Mouse (Mus musculus): ENCODE measurements around the gene Galnt16. TPM values are rescaled to one million over a fixed set of nuclear protein-coding genes. Genes with fewer than 3 reads are reported as not detected.

The Galnt16 gene
- polyA plus RNA-seq, 1 experiment, result 1.5 TPM

GRCm38 (mm10) chr12:80498356-80498755 lies 19.7 kb upstream of the Galnt16 start:
- TF ChIP-seq CTCF (IDR thresholded peaks at IDR 0.05; ENCODE audit: control insufficient read depth, insufficient read depth, insufficient replicate concordance, low read depth, low read length), result no peak
- no peak for TF ChIP-seq POLR2A (IDR thresholded peaks at IDR 0.05; ENCODE audit: control insufficient read depth, low read depth, low read length)
- H3K36me3 ChIP-seq (ENCODE audit: control insufficient read depth, insufficient read depth, low read length), result peaks cover 3% of the 10 kb centered on the region; the same call in 1 of the 2 replicates
- no peak overlapping the region for H3K27ac ChIP-seq (ENCODE audit: control insufficient read depth, insufficient read depth, low read depth, low read length)
- peaks cover 3% of the 10 kb centered on the region for H3K4me1 ChIP-seq (ENCODE audit: control insufficient read depth, insufficient read depth, low read length)
- H3K27me3 ChIP-seq (ENCODE audit: control insufficient read depth, insufficient read depth, low read length), result no peaks in the 10 kb centered on the region
- no peak overlapping the region for H3K4me3 ChIP-seq (ENCODE audit: control insufficient read depth, low read depth, low read length)

DNA sequence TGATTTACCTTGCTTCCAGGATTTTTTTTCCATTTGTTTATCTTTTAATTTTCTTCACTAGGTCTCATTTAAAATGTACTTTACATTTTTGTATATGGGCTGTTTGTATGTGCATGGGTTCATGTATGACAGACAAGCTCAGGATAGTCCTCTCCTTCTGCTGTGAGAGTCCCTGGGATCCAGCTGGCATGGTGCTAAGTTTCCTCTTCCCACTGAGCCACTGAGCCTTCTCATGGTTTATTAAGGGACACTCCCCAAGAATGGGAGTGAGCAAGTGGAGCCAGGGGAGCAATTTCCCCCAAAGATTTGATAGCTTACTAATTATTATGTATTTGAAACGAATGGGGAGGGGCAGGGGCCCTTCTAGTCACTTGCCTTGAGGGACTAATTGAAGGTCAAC lies 17.6 kb upstream of the Galnt16 start:
- TF ChIP-seq CTCF (IDR thresholded peaks at IDR 0.05; ENCODE audit: control insufficient read depth, insufficient read depth, insufficient replicate concordance, low read depth, low read length) (no peak), POLR2A (IDR thresholded peaks at IDR 0.05; ENCODE audit: control insufficient read depth, low read depth, low read length) (no peak)
- Histone ChIP-seq H3K27ac (ENCODE audit: control insufficient read depth, insufficient read depth, low read depth, low read length) (no peak overlapping the region), H3K4me3 (ENCODE audit: control insufficient read depth, low read depth, low read length) (no peak overlapping the region), H3K4me1 (ENCODE audit: control insufficient read depth, insufficient read depth, low read length) (peaks cover 3% of the 10 kb centered on the region), H3K27me3 (ENCODE audit: control insufficient read depth, insufficient read depth, low read length) (no peaks in the 10 kb centered on the region), H3K36me3 (ENCODE audit: control insufficient read depth, insufficient read depth, low read length) (peaks cover 3% of the 10 kb centered on the region; the same call in 1 of the 2 replicates)

DNA sequence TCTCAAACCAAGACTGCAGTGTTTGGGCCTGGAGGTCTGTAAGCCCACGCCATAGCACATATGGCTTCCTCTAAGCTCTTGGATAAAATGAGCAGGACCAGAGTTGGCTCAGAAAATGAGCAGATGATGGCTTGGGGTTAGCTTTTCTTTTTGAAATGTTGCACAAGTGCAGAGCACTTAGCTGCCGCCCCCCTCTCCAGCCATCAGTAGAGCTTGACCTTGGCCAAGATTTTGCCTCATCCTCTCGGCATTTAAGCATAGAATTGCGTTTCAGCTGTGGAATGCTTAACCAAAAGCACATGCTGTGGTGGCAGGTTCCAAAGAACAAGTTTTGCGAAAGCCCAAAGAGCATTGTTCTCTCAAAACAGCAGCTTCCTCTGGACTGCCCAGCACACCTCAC lies 13.4 kb upstream of the Galnt16 start:
- no peaks in the 10 kb centered on the region for H3K27me3 ChIP-seq (ENCODE audit: control insufficient read depth, insufficient read depth, low read length)
- no peaks in the 10 kb centered on the region for H3K4me1 ChIP-seq (ENCODE audit: control insufficient read depth, insufficient read depth, low read length)
- no peak overlapping the region for H3K4me3 ChIP-seq (ENCODE audit: control insufficient read depth, low read depth, low read length)
- H3K27ac ChIP-seq (ENCODE audit: control insufficient read depth, insufficient read depth, low read depth, low read length), result no peak overlapping the region
- H3K36me3 ChIP-seq (ENCODE audit: control insufficient read depth, insufficient read depth, low read length), result no peaks in the 10 kb centered on the region
- TF ChIP-seq CTCF (IDR thresholded peaks at IDR 0.05; ENCODE audit: control insufficient read depth, insufficient read depth, insufficient replicate concordance, low read depth, low read length), result no peak
- TF ChIP-seq POLR2A (IDR thresholded peaks at IDR 0.05; ENCODE audit: control insufficient read depth, low read depth, low read length), result no peak

DNA sequence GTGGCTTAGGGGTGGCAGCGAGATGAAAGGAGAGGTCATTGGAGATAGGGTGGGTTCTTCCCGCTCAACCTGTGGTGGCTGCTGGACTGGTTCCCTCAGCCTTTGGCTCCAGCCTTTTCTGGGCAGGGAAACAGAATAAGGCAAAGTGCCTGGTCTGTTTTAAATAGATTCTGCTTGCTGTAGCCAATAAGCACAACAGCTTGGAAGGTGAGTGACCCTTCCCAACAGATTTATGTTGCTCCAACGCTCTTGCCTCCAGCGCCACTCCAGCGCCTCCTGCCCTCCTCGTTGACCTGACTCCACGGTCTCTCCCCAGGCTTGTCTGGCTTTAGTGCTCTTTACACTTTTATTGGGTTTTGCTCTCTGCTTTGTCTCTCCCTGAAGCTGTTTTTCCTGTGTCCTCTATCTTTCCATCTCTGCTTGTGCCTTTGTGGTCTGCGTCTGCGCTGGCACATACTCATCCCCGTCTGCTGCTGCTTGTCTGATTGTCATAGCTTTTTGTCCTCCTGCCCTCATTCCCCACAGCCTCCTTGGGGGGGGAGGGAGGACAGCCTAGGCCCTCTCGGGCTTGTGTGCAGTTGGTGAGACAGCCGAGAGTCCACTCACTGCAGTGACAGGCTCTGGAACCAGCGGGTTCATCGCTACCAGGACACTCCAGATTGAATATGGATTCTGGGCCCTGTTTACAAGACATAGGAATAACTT lies 10.9 kb upstream of the Galnt16 start:
- TF ChIP-seq POLR2A (IDR thresholded peaks at IDR 0.05; ENCODE audit: control insufficient read depth, low read depth, low read length), result no peak
- TF ChIP-seq CTCF (IDR thresholded peaks at IDR 0.05; ENCODE audit: control insufficient read depth, insufficient read depth, insufficient replicate concordance, low read depth, low read length), result no peak
- H3K4me3 ChIP-seq (ENCODE audit: control insufficient read depth, low read depth, low read length), result no peak overlapping the region
- H3K27ac ChIP-seq (ENCODE audit: control insufficient read depth, insufficient read depth, low read depth, low read length), result no peak overlapping the region
- H3K36me3 ChIP-seq (ENCODE audit: control insufficient read depth, insufficient read depth, low read length), result no peaks in the 10 kb centered on the region
- H3K4me1 ChIP-seq (ENCODE audit: control insufficient read depth, insufficient read depth, low read length), result no peaks in the 10 kb centered on the region
- H3K27me3 ChIP-seq (ENCODE audit: control insufficient read depth, insufficient read depth, low read length), result no peaks in the 10 kb centered on the region

GRCm38 (mm10) chr12:80518393-80518756 lies 298 bp downstream of the Galnt16 start:
- Histone ChIP-seq H3K4me3 (ENCODE audit: control insufficient read depth, low read depth, low read length) (peak overlapping the region; percentile 52), H3K4me1 (ENCODE audit: control insufficient read depth, insufficient read depth, low read length) (peaks cover 22% of the 10 kb centered on the region), H3K36me3 (ENCODE audit: control insufficient read depth, insufficient read depth, low read length) (no peaks in the 10 kb centered on the region), H3K27me3 (ENCODE audit: control insufficient read depth, insufficient read depth, low read length) (no peaks in the 10 kb centered on the region), H3K27ac (ENCODE audit: control insufficient read depth, insufficient read depth, low read depth, low read length) (no peak overlapping the region)
- TF ChIP-seq CTCF (IDR thresholded peaks at IDR 0.05; ENCODE audit: control insufficient read depth, insufficient read depth, insufficient replicate concordance, low read depth, low read length) (no peak), POLR2A (IDR thresholded peaks at IDR 0.05; ENCODE audit: control insufficient read depth, low read depth, low read length) (no peak)

GRCm38 (mm10) chr12:80518757-80519620 lies 912 bp downstream of the Galnt16 start:
- no peak for TF ChIP-seq POLR2A (IDR thresholded peaks at IDR 0.05; ENCODE audit: control insufficient read depth, low read depth, low read length)
- no peak for TF ChIP-seq CTCF (IDR thresholded peaks at IDR 0.05; ENCODE audit: control insufficient read depth, insufficient read depth, insufficient replicate concordance, low read depth, low read length)
- H3K4me1 ChIP-seq (ENCODE audit: control insufficient read depth, insufficient read depth, low read length), result peaks cover 27% of the 10 kb centered on the region
- no peak overlapping the region for H3K27ac ChIP-seq (ENCODE audit: control insufficient read depth, insufficient read depth, low read depth, low read length)
- no peaks in the 10 kb centered on the region for H3K36me3 ChIP-seq (ENCODE audit: control insufficient read depth, insufficient read depth, low read length)
- H3K4me3 ChIP-seq (ENCODE audit: control insufficient read depth, low read depth, low read length), result peak overlapping the region; percentile 61
- no peaks in the 10 kb centered on the region for H3K27me3 ChIP-seq (ENCODE audit: control insufficient read depth, insufficient read depth, low read length)

DNA sequence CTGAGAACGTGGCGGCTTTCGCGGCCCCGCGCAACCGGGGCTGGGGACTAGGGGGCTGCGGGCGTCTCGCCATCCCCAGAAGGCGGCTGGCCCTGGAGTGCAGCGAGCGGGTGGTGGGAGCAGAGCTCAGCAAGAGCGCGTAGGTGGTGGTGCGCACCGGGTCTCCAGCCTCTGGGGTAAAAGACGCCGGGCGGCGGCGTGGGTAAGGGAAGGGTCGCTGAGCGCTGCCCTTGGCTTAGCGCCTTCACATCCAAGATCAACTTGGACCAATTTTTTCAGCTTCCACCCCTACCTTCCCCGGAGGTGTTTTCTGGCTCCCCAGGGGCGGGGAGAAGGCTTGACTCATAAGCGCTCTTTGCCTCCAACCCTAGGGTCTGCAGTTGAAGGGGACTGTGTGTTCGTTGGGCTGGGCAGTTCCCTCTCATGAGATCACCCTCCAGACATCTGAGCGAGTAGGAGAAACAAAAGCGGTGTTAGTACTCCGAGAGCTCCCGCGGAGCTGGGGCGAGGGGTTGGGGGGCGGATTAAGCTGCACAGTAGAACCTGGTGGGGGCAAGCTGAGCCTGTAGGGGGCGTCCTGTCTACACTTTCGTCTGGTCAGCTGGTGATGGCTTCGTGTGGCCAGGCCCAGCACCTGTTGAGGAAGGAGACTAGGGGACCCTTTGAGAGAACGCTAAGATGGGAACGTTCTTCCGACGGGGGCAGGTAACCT lies 1.7 kb downstream of the Galnt16 start:
- Histone ChIP-seq H3K27ac (ENCODE audit: control insufficient read depth, insufficient read depth, low read depth, low read length) (no peak overlapping the region), H3K4me3 (ENCODE audit: control insufficient read depth, low read depth, low read length) (peak overlapping the region; percentile 61), H3K27me3 (ENCODE audit: control insufficient read depth, insufficient read depth, low read length) (no peaks in the 10 kb centered on the region), H3K4me1 (ENCODE audit: control insufficient read depth, insufficient read depth, low read length) (peaks cover 33% of the 10 kb centered on the region), H3K36me3 (ENCODE audit: control insufficient read depth, insufficient read depth, low read length) (no peaks in the 10 kb centered on the region)
- TF ChIP-seq CTCF (IDR thresholded peaks at IDR 0.05; ENCODE audit: control insufficient read depth, insufficient read depth, insufficient replicate concordance, low read depth, low read length) (0 out of 2 replicates have a peak, but pooled peaks have one; percentile 13), POLR2A (IDR thresholded peaks at IDR 0.05; ENCODE audit: control insufficient read depth, low read depth, low read length) (no peak)
